Mouse (Mus musculus) heart, postnatal 0 days (tissue): Measurements from ENCODE around the gene Prkg1. TPM values are rescaled to one million over a fixed set of nuclear protein-coding genes. Genes with fewer than 3 reads are reported as not detected.
A peak's percentile ranks its signal among the peaks of the same experiment; 100 is the strongest.

Experiments used
- ATAC-seq: fragments of 200-750 bp; cut with Nextera tagmentation; 2 replicates; pipeline ENCODE4 v1.8.0; 2017; ENCODE audit warnings: low read depth, moderate number of reproducible peaks, moderate library complexity; ENCODE audit not compliant: insufficient read depth
- DNase-seq: peaks from one replicate; pipeline ENCODE4 v3.0.0-alpha.2; 2016; ENCODE audit warnings: low spot score
- H3K27ac ChIP-seq: fragments of 300-500 bp; sonication (generic); 2 replicates; pipeline ENCODE4 v1.5.1; 2014; ENCODE audit warnings: low read depth, mild to moderate bottlenecking
- H3K27me3 ChIP-seq: fragments of 300-500 bp; sonication (generic); 2 replicates; pipeline ENCODE4 v1.6.1; 2014; ENCODE audit warnings: low read length, mixed read lengths; ENCODE audit not compliant: control insufficient read depth, insufficient read depth
- H3K36me3 ChIP-seq: fragments of 300-500 bp; sonication (generic); replicated peaks from 2 replicates; pipeline ENCODE4 v1.6.1; 2014; ENCODE audit warnings: low read length, mixed read lengths; ENCODE audit not compliant: control insufficient read depth, insufficient read depth
- H3K4me1 ChIP-seq: fragments of 300-500 bp; sonication (generic); 2 replicates; pipeline ENCODE4 v1.6.1; 2014; ENCODE audit warnings: antibody characterized with exemption; ENCODE audit not compliant: control insufficient read depth, insufficient read depth
- H3K4me2 ChIP-seq: fragments of 300-500 bp; sonication (generic); 2 replicates; pipeline ENCODE4 v1.6.1; 2014; ENCODE audit warnings: low read depth, mild to moderate bottlenecking, low read length, moderate library complexity
- H3K4me3 ChIP-seq: fragments of 300-500 bp; sonication (generic); 2 replicates; pipeline ENCODE4 v1.5.1; 2014; ENCODE audit warnings: low read depth, low read length
- H3K9ac ChIP-seq: fragments of 300-500 bp; sonication (generic); replicated peaks from 2 replicates; pipeline ENCODE4 v1.6.1; 2014; ENCODE audit warnings: low read depth, low read length, mixed read lengths
- H3K9me3 ChIP-seq: fragments of 300-500 bp; sonication (generic); replicated peaks from 2 replicates; pipeline ENCODE4 v1.6.1; 2016; ENCODE audit warnings: low read length; ENCODE audit not compliant: control insufficient read depth
- CTCF ChIP-seq: IDR thresholded peaks from 2 replicates; pipeline ENCODE4 v1.5.1; 2016; ENCODE audit warnings: antibody characterized with exemption, control low read depth, low read depth
- EP300 ChIP-seq: IDR thresholded peaks from 2 replicates; pipeline ENCODE4 v1.6.1; 2016; ENCODE audit warnings: antibody characterized with exemption, low read depth
- WGBS: fragments of 180-500 bp; shearing (Covaris S2); extraction: QIAGEN DNeasy Blood & Tissue Kit; methylation state at CpG from one replicate; pipeline ENCODE4 v1.1.7; 2014; 5-methylcytosine and 5-hydroxymethylcytosine counted together
- polyA plus RNA-seq: library from polyadenylated mRNA; unstranded; fragments of >200 nt; fragmentation: Nextera tagmentation; extraction: Ambion mirVana; gene quantifications from 2 replicates; pipeline ENCODE4 v1.2.1, GENCODE M21; 2015
- total RNA-seq: library from RNA; depleted of rRNA; stranded (reverse); fragments of >200 nt; gene quantifications from 2 replicates; pipeline ENCODE4 v1.2.3, GENCODE M21; 2014; ENCODE audit warnings: low replicate concordance

Prkg1 gene
- total and polyA plus RNA-seq, 2 experiments from 2014 or later: 4.5 to 14.6 TPM

GRCm38 (mm10) chr19:31763951-31764800 lies 657 bp downstream of the Prkg1 start:
- Histone ChIP-seq H3K27me3 (no peaks in the 10 kb centered on the region), H3K36me3 (no peaks in the 10 kb centered on the region), H3K4me1 (peaks cover 5% of the 10 kb centered on the region; the same call in 1 of the 2 replicates), H3K4me3 (peak overlapping the region; percentile 63), H3K4me2 (peak overlapping the region; percentile 68), H3K9me3 (no peaks in the 10 kb centered on the region), H3K27ac (peak overlapping the region; percentile 85), H3K9ac (peak overlapping the region; percentile 64)
- under 1% methylated on average over 55 of the region's 56 CpGs for WGBS
- DNase-seq (peak; percentile 79), ATAC-seq (peak; percentile 65)
- TF ChIP-seq EP300: no peak
- TF ChIP-seq CTCF: peak; percentile 29; the same call in 1 of the 2 replicates

- TF ChIP-seq EP300 (no peak), CTCF (no peak)
- H3K27me3 ChIP-seq: no peaks in the 10 kb centered on the region
- DNase-seq (peak; percentile 21), ATAC-seq (no peak)
- no peaks in the 10 kb centered on the region for H3K9me3 ChIP-seq
- H3K4me2 ChIP-seq: peak overlapping the region; percentile 68
- H3K9ac ChIP-seq: peak overlapping the region; percentile 64
- H3K4me3 ChIP-seq: peak overlapping the region; percentile 63
- H3K36me3 ChIP-seq: no peaks in the 10 kb centered on the region
- peaks cover 5% of the 10 kb centered on the region; the same call in 1 of the 2 replicates for H3K4me1 ChIP-seq
- WGBS: 5% methylated on average over 20 of the region's 20 CpGs
- H3K27ac ChIP-seq: peak overlapping the region; percentile 85
These were observed 1.5 kb downstream of the Prkg1 start for GRCm38 (mm10) chr19:31763246-31763821.

GRCm38 (mm10) chr19:31762411-31763245 lies 2.2 kb downstream of the Prkg1 start:
- Histone ChIP-seq H3K4me1 (peaks cover 5% of the 10 kb centered on the region; the same call in 1 of the 2 replicates), H3K4me2 (peak overlapping the region; percentile 68), H3K27ac (peak overlapping the region; percentile 85), H3K9ac (peak overlapping the region; percentile 64), H3K9me3 (no peaks in the 10 kb centered on the region), H3K27me3 (no peaks in the 10 kb centered on the region), H3K4me3 (peak overlapping the region; percentile 63), H3K36me3 (no peaks in the 10 kb centered on the region)
- no peak for TF ChIP-seq EP300
- TF ChIP-seq CTCF: no peak
- DNase-seq: peak; percentile 63
- ATAC-seq: peak; percentile 58
- under 1% methylated on average over 24 of the region's 24 CpGs for WGBS

- 0 out of 2 replicates have a peak overlapping the region, but pooled peaks have one; percentile 4 for H3K4me2 ChIP-seq
- H3K27ac ChIP-seq: no peak overlapping the region
These were observed 5.0 kb downstream of the Prkg1 start for GRCm38 (mm10) chr19:31759855-31760254.

More at GRCm38 (mm10) chr19:31759855-31760254, 5.0 kb downstream of the Prkg1 start:
- TF ChIP-seq EP300 (no peak), CTCF (no peak)
- Histone ChIP-seq H3K27me3 (no peaks in the 10 kb centered on the region), H3K4me1 (no peaks in the 10 kb centered on the region; the same call in 1 of the 2 replicates), H3K9ac (no peak overlapping the region), H3K4me3 (no peak overlapping the region), H3K36me3 (no peaks in the 10 kb centered on the region), H3K9me3 (no peaks in the 10 kb centered on the region)
- WGBS: 45% methylated on average over 3 of the region's 3 CpGs
- ATAC-seq (no peak), DNase-seq (no peak)
